In genomic region chr11:93098933-93099381, GRCm38 (mm10) we compare ENCODE assay signal across 9 mouse cellular contexts. TPM values are rescaled to one million over a fixed set of nuclear protein-coding genes. Genes with fewer than 3 reads are reported as not detected.
DNase-seq lines count a peak whose midpoint lies in the region; ATAC-seq and TF ChIP-seq lines count a peak whose summit lies in the region.
"Had no signal": no experiment of that assay in that cellular context is flagged by ENCODE, and none has a peak within 500 bp of the region (broad histone marks: within the 10 kb centered on the region; RNA-seq: fewer than 3 reads in every experiment).

No protein-coding gene starts in this region.

- WGBS in limb, embryonic 14.5 days: under 1% methylated on average over 37 of the region's 37 CpGs
- WGBS in stomach, embryonic 14.5 days: under 1% methylated on average over 36 of the region's 37 CpGs

- H3K36me3 ChIP-seq in limb, embryonic 14.5 days (ENCODE audit: control insufficient read depth, insufficient read depth, low read length): no peaks in the 10 kb centered on the region
- no peaks in the 10 kb centered on the region for H3K36me3 ChIP-seq in stomach, embryonic 14.5 days (ENCODE audit: control insufficient read depth, insufficient read depth, low read length)

- H3K27me3 ChIP-seq in limb, embryonic 14.5 days (ENCODE audit: control insufficient read depth, insufficient read depth, low read length): peaks cover 63% of the 10 kb centered on the region
- peaks cover 32% of the 10 kb centered on the region for H3K27me3 ChIP-seq in stomach, embryonic 14.5 days (ENCODE audit: control insufficient read depth, insufficient read depth, low read length)

- H3K4me3 ChIP-seq in limb, embryonic 14.5 days (replicated peaks; ENCODE audit: low read length): peak overlapping the region; percentile 38
- H3K4me3 ChIP-seq in stomach, embryonic 14.5 days (ENCODE audit: low read depth, low read length): peak overlapping the region; percentile 41

- peaks cover 3% of the 10 kb centered on the region; the same call in 1 of the 2 replicates for H3K4me1 ChIP-seq in limb, embryonic 14.5 days (ENCODE audit: control insufficient read depth, insufficient read depth, low read length)
- peaks cover 6% of the 10 kb centered on the region; the same call in 1 of the 2 replicates for H3K4me1 ChIP-seq in stomach, embryonic 14.5 days (ENCODE audit: control insufficient read depth, insufficient read depth, low read length)

- peak; percentile 40 to 54 for DNase-seq in left cerebral cortex, adult 18-20 months (ENCODE audit: low spot score in 2 of 2)
- no peak for DNase-seq in left cerebral cortex, adult 11 months (ENCODE audit: low spot score)
- DNase-seq in cerebellum, postnatal 10 days: peak; percentile 88
- DNase-seq in limb, embryonic 14.5 days (ENCODE audit: low spot score): no peak
- no peak for DNase-seq in ovary, postnatal 36 days (ENCODE audit: low spot score)
- no peak for DNase-seq in B cell, adult 2 months

- H3K27ac ChIP-seq in limb, embryonic 14.5 days (replicated peaks; ENCODE audit: low read depth, low read length): no peak overlapping the region
- no peak overlapping the region for H3K27ac ChIP-seq in stomach, embryonic 14.5 days (ENCODE audit: low read length)

- peak; percentile 33; the same call in 1 of the 2 replicates for ATAC-seq in granulocyte monocyte progenitor cell, adult 5-6 weeks (replicated peaks; ENCODE audit: poor library complexity, severe bottlenecking)
- ATAC-seq in limb, embryonic 14.5 days (ENCODE audit: low FRiP score, low read depth): no peak
- no peak; the same call in 1 of the 2 replicates for ATAC-seq in stomach, embryonic 14.5 days (ENCODE audit: insufficient number of reproducible peaks, insufficient read depth, low FRiP score, low read depth)

- no peaks in the 10 kb centered on the region for H3K9me3 ChIP-seq in limb, embryonic 14.5 days (ENCODE audit: control insufficient read depth, low read length)
- no peaks in the 10 kb centered on the region for H3K9me3 ChIP-seq in stomach, embryonic 14.5 days (ENCODE audit: control insufficient read depth, low read depth, low read length)

- TF ChIP-seq POLR2A in limb, embryonic 14.5 days (IDR thresholded peaks at IDR 0.05; ENCODE audit: borderline replicate concordance, extremely low read depth, insufficient read depth, insufficient read length): no peak

- H3K9ac ChIP-seq in limb, embryonic 14.5 days (ENCODE audit: low read depth, low read length, severe bottlenecking): no peak overlapping the region
- H3K9ac ChIP-seq in stomach, embryonic 14.5 days (replicated peaks; ENCODE audit: low read depth, low read length): no peak overlapping the region

- H3K4me2 ChIP-seq in limb, embryonic 14.5 days (replicated peaks; ENCODE audit: low read depth, low read length, severe bottlenecking): peak overlapping the region; percentile 58
- peak overlapping the region; percentile 74 for H3K4me2 ChIP-seq in stomach, embryonic 14.5 days (replicated peaks; ENCODE audit: low read depth, low read length)

RNA-seq across cellular contexts. Expression of gene Car10, which starts 1.1 kb away (rescaled TPM):
- total RNA-seq in left cerebral cortex, adult 18-20 months (2021): 100 to 1,000 TPM; 138 to 154 TPM
- not detected in 2 replicates for total RNA-seq in granulocyte monocyte progenitor cell, adult 5-6 weeks (2014; fragmentation: Nextera tagmentation)
- total RNA-seq in granulocyte monocyte progenitor cell, adult 5-6 weeks (2017): not detected in 2 replicates
- 0.70 and 1.1 TPM in 2 replicates for polyA plus RNA-seq in limb, embryonic 14.5 days (2012; rRNA removed)
- polyA plus RNA-seq in limb, embryonic 14.5 days (2014; fragmentation: Nextera tagmentation; extraction: Ambion mirVana): 0.70 and 0.88 TPM in 2 replicates
- polyA plus RNA-seq in stomach, embryonic 14.5 days (2014; fragmentation: Nextera tagmentation; extraction: Ambion mirVana): 0.29 and 0.49 TPM in 2 replicates
- polyA plus RNA-seq: liver, embryonic 16.5 days had no signal

Comparison
In these comparisons a context has a peak if more than half of its experiments do, and no peak if none do; other contexts are left out.
1. DNase-seq: peak in left cerebral cortex, adult 18-20 months (2 of 2) and cerebellum, postnatal 10 days (2 of 2); none in left cerebral cortex, adult 11 months (single experiment), limb, embryonic 14.5 days (single experiment), ovary, postnatal 36 days (single experiment) and B cell, adult 2 months (0 of 2).
2. RNA of gene Car10, which starts 1.1 kb away (total RNA-seq): 138 to 154 TPM in left cerebral cortex, adult 18-20 months; not detected in granulocyte monocyte progenitor cell, adult 5-6 weeks; every median in the first group is over 100 times any median in the second.